In genomic region chr6:101198943-101199298, GRCm38 (mm10) we compare ENCODE assay signal across 8 mouse cellular contexts.
DNase-seq lines count a peak whose midpoint lies in the region; ATAC-seq lines count a peak whose summit lies in the region.

No protein-coding gene starts in this region.

- no peak overlapping the region for H3K9ac ChIP-seq in kidney, embryonic 15.5 days
- H3K9ac ChIP-seq in midbrain, embryonic 15.5 days = peak overlapping the region; percentile 33
- no peak overlapping the region for H3K9ac ChIP-seq in liver, embryonic 12.5 days

- 10% methylated on average over 8 of the region's 8 CpGs for WGBS in kidney, embryonic 15.5 days
- 9% methylated on average over 8 of the region's 8 CpGs for WGBS in hindbrain, embryonic 10.5 days
- 3% methylated on average over 8 of the region's 8 CpGs for WGBS in midbrain, embryonic 15.5 days
- 21% methylated on average over 8 of the region's 8 CpGs for WGBS in liver, embryonic 12.5 days (ENCODE audit: insufficient replicate concordance)

- peak overlapping the region; percentile 60 for H3K4me2 ChIP-seq in kidney, embryonic 15.5 days
- peak overlapping the region; percentile 70 for H3K4me2 ChIP-seq in midbrain, embryonic 15.5 days
- H3K4me2 ChIP-seq in liver, embryonic 12.5 days = no peak overlapping the region

- no peaks in the 10 kb centered on the region for H3K9me3 ChIP-seq in kidney, embryonic 15.5 days (replicated peaks)
- no peaks in the 10 kb centered on the region for H3K9me3 ChIP-seq in hindbrain, embryonic 10.5 days
- H3K9me3 ChIP-seq in midbrain, embryonic 15.5 days = no peaks in the 10 kb centered on the region
- no peaks in the 10 kb centered on the region for H3K9me3 ChIP-seq in liver, embryonic 12.5 days (replicated peaks)

- H3K27me3 ChIP-seq in kidney, embryonic 15.5 days = peaks cover 10% of the 10 kb centered on the region
- peaks cover 9% of the 10 kb centered on the region for H3K27me3 ChIP-seq in hindbrain, embryonic 10.5 days (ENCODE audit: insufficient read depth, poor library complexity, severe bottlenecking)
- no peaks in the 10 kb centered on the region; the same call in 1 of the 2 replicates for H3K27me3 ChIP-seq in midbrain, embryonic 15.5 days (replicated peaks)
- peaks cover 11% of the 10 kb centered on the region for H3K27me3 ChIP-seq in liver, embryonic 12.5 days (replicated peaks)

- ATAC-seq in kidney, embryonic 15.5 days (replicated peaks; ENCODE audit: low FRiP score) = peak; percentile 43; the same call in 1 of the 2 replicates
- peak; percentile 82 for ATAC-seq in midbrain, embryonic 15.5 days (replicated peaks)
- ATAC-seq in liver, embryonic 12.5 days = no peak

- H3K36me3 ChIP-seq in kidney, embryonic 15.5 days = no peaks in the 10 kb centered on the region
- H3K36me3 ChIP-seq in hindbrain, embryonic 10.5 days = no peaks in the 10 kb centered on the region
- no peaks in the 10 kb centered on the region for H3K36me3 ChIP-seq in midbrain, embryonic 15.5 days (replicated peaks)
- no peaks in the 10 kb centered on the region for H3K36me3 ChIP-seq in liver, embryonic 12.5 days

- no peak for DNase-seq in kidney, adult 9 months
- DNase-seq in embryo, embryonic 10 days (ENCODE audit: low spot score) = peak; percentile 45
- no peak for DNase-seq in hindbrain, embryonic 10.5 days (ENCODE audit: low spot score)
- no peak for DNase-seq in adrenal gland, adult (ENCODE audit: inconsistent age in 2 of 2, low spot score in 1 of 2)
- DNase-seq in ovary, adult 18-20 months (ENCODE audit: low spot score) = no peak

- peak overlapping the region; percentile 34 for H3K4me3 ChIP-seq in kidney, embryonic 15.5 days (replicated peaks)
- peak overlapping the region; percentile 52 for H3K4me3 ChIP-seq in hindbrain, embryonic 10.5 days
- peak overlapping the region; percentile 38 for H3K4me3 ChIP-seq in midbrain, embryonic 15.5 days
- no peak overlapping the region for H3K4me3 ChIP-seq in liver, embryonic 12.5 days

- H3K27ac ChIP-seq in kidney, embryonic 15.5 days = peak overlapping the region; percentile 43; the same call in 1 of the 2 replicates
- peak overlapping the region; percentile 87 for H3K27ac ChIP-seq in hindbrain, embryonic 10.5 days
- peak overlapping the region; percentile 67 for H3K27ac ChIP-seq in midbrain, embryonic 15.5 days
- H3K27ac ChIP-seq in liver, embryonic 12.5 days = no peak overlapping the region

- H3K4me1 ChIP-seq in kidney, embryonic 15.5 days = peaks cover 25% of the 10 kb centered on the region
- H3K4me1 ChIP-seq in hindbrain, embryonic 10.5 days (replicated peaks) = peaks cover 54% of the 10 kb centered on the region
- peaks cover 33% of the 10 kb centered on the region for H3K4me1 ChIP-seq in midbrain, embryonic 15.5 days
- 0 out of 2 replicates have a peak, but pooled peaks cover 5% of the 10 kb centered on the region for H3K4me1 ChIP-seq in liver, embryonic 12.5 days
